Mouse (Mus musculus) lung, embryonic 14.5 days (tissue): ENCODE results near the gene Lpar3. TPM values are rescaled to one million over a fixed set of nuclear protein-coding genes. Genes with fewer than 3 reads are reported as not detected.

Experiments
- ATAC-seq: fragments of 200-750 bp; cut with Nextera tagmentation; 2 replicates; pipeline ENCODE4 v1.8.0; 2017; ENCODE audit warnings: mild to moderate bottlenecking, moderate TSS enrichment, moderate library complexity; ENCODE audit not compliant: insufficient read depth
- DNase-seq: peaks from one replicate; pipeline ENCODE4 v3.0.0-alpha.2; 2015
- H3K27ac ChIP-seq: fragments of 300-500 bp; sonication (generic); 2 replicates; pipeline ENCODE4 v1.5.1; 2014; ENCODE audit warnings: low read depth, mild to moderate bottlenecking, moderate library complexity
- H3K27me3 ChIP-seq: fragments of 300-500 bp; sonication (generic); 2 replicates; pipeline ENCODE4 v1.6.1; 2014; ENCODE audit warnings: low read length, control low read depth; ENCODE audit not compliant: insufficient read depth
- H3K36me3 ChIP-seq: fragments of 300-500 bp; sonication (generic); 2 replicates; pipeline ENCODE4 v1.6.1; 2014; ENCODE audit warnings: control low read depth; ENCODE audit not compliant: insufficient read depth
- H3K4me1 ChIP-seq: fragments of 300-500 bp; sonication (generic); 2 replicates; pipeline ENCODE4 v1.6.1; 2014; ENCODE audit warnings: antibody characterized with exemption, control low read depth; ENCODE audit not compliant: insufficient read depth
- H3K4me2 ChIP-seq: fragments of 300-500 bp; sonication (generic); 2 replicates; pipeline ENCODE4 v1.6.1; 2014; ENCODE audit warnings: mild to moderate bottlenecking
- H3K4me3 ChIP-seq: fragments of 300-500 bp; sonication (generic); 2 replicates; pipeline ENCODE4 v1.5.1; 2014; ENCODE audit warnings: low read depth, low read length
- H3K9ac ChIP-seq: fragments of 300-500 bp; sonication (generic); 2 replicates; pipeline ENCODE4 v1.6.1; 2014
- H3K9me3 ChIP-seq: fragments of 300-500 bp; sonication (generic); 2 replicates; pipeline ENCODE4 v1.6.1; 2016; ENCODE audit warnings: low read depth, low read length, control low read depth
- CTCF ChIP-seq: IDR thresholded peaks from 2 replicates; pipeline ENCODE4 v1.5.1; 2016; ENCODE audit warnings: antibody characterized with exemption, low read depth
- WGBS: fragments of 180-500 bp; shearing (Covaris S2); extraction: QIAGEN DNeasy Blood & Tissue Kit; methylation state at CpG from one replicate; pipeline ENCODE4 v1.1.7; 2014; 5-methylcytosine and 5-hydroxymethylcytosine counted together
- polyA plus RNA-seq: library from polyadenylated mRNA; unstranded; fragments of >200 nt; fragmentation: Nextera tagmentation; extraction: Ambion mirVana; gene quantifications from 2 replicates; pipeline ENCODE4 v1.2.1, GENCODE M21; 2014

Gene Lpar3
- polyA plus RNA-seq, 1 experiment from 2014 or later: 1.9 TPM

- peak; percentile 11; the same call in 1 of the 2 replicates for ATAC-seq
- H3K9ac ChIP-seq: no peak overlapping the region
- no peaks in the 10 kb centered on the region for H3K36me3 ChIP-seq
- H3K4me1 ChIP-seq: no peaks in the 10 kb centered on the region
- no peaks in the 10 kb centered on the region for H3K27me3 ChIP-seq
- H3K27ac ChIP-seq: no peak overlapping the region
- no peak for DNase-seq
- H3K4me3 ChIP-seq: no peak overlapping the region
- WGBS: 42% methylated on average over 13 of the region's 13 CpGs
- no peak for TF ChIP-seq CTCF
- no peak overlapping the region for H3K4me2 ChIP-seq
- H3K9me3 ChIP-seq: no peaks in the 10 kb centered on the region
These were observed 98.2 kb downstream of the Lpar3 start for GRCm38 (mm10) chr3:146318987-146319386.

GRCm38 (mm10) chr3:146319503-146319902 is 98.7 kb downstream of the Lpar3 start:
- WGBS: 71% methylated on average over 14 of the region's 14 CpGs
- ATAC-seq (no peak), DNase-seq (no peak)
- Histone ChIP-seq H3K4me1 (no peaks in the 10 kb centered on the region), H3K36me3 (no peaks in the 10 kb centered on the region), H3K9me3 (no peaks in the 10 kb centered on the region), H3K4me2 (no peak overlapping the region), H3K4me3 (no peak overlapping the region), H3K27ac (no peak overlapping the region), H3K9ac (no peak overlapping the region), H3K27me3 (no peaks in the 10 kb centered on the region)
- TF ChIP-seq CTCF: no peak

GRCm38 (mm10) chr3:146324949-146325348 is 104.2 kb downstream of the Lpar3 start:
- H3K36me3 ChIP-seq: no peaks in the 10 kb centered on the region
- 70% methylated on average over 8 of the region's 8 CpGs for WGBS

GRCm38 (mm10) chr3:146326743-146327536 is 106.2 kb downstream of the Lpar3 start:
- no peak for DNase-seq
- H3K9me3 ChIP-seq: no peaks in the 10 kb centered on the region
- WGBS: 39% methylated on average over 15 of the region's 17 CpGs
- no peaks in the 10 kb centered on the region for H3K36me3 ChIP-seq
- H3K27ac ChIP-seq: no peak overlapping the region
- H3K4me3 ChIP-seq: no peak overlapping the region
- no peak overlapping the region for H3K9ac ChIP-seq
- ATAC-seq: no peak; the same call in 1 of the 2 replicates
- peak overlapping the region; percentile 61 for H3K4me2 ChIP-seq
- no peak for TF ChIP-seq CTCF
- no peaks in the 10 kb centered on the region for H3K4me1 ChIP-seq
- no peaks in the 10 kb centered on the region for H3K27me3 ChIP-seq

More at GRCm38 (mm10) chr3:146324949-146325348, 104.2 kb downstream of the Lpar3 start:
- no peaks in the 10 kb centered on the region for H3K9me3 ChIP-seq
- H3K9ac ChIP-seq: no peak overlapping the region
- H3K4me3 ChIP-seq: no peak overlapping the region
- no peaks in the 10 kb centered on the region for H3K27me3 ChIP-seq
- TF ChIP-seq CTCF: no peak
- DNase-seq (no peak), ATAC-seq (no peak)
- no peaks in the 10 kb centered on the region for H3K4me1 ChIP-seq
- no peak overlapping the region for H3K4me2 ChIP-seq
- no peak overlapping the region for H3K27ac ChIP-seq

GRCm38 (mm10) chr3:146327537-146328255 is 106.9 kb downstream of the Lpar3 start:
- Histone ChIP-seq H3K4me2 (peak overlapping the region; percentile 61), H3K27me3 (no peaks in the 10 kb centered on the region), H3K36me3 (no peaks in the 10 kb centered on the region), H3K4me1 (no peaks in the 10 kb centered on the region), H3K4me3 (peak overlapping the region; percentile 19), H3K9me3 (no peaks in the 10 kb centered on the region), H3K27ac (no peak overlapping the region), H3K9ac (0 out of 2 replicates have a peak overlapping the region, but pooled peaks have one; percentile 10)
- 0% methylated on average over 13 of the region's 13 CpGs for WGBS
- TF ChIP-seq CTCF: peak; percentile 87
- ATAC-seq (peak; percentile 91), DNase-seq (peak; percentile 96)

GRCm38 (mm10) chr3:146328749-146329148 is 108.0 kb downstream of the Lpar3 start:
- H3K27ac ChIP-seq: no peak overlapping the region
- DNase-seq (peak; percentile 65), ATAC-seq (0 out of 2 replicates have a peak, but pooled peaks have one; percentile 23)
- peak overlapping the region; percentile 13 for H3K4me3 ChIP-seq
- WGBS: 14% methylated on average over 13 of the region's 13 CpGs
- peak overlapping the region; percentile 61 for H3K4me2 ChIP-seq
- H3K4me1 ChIP-seq: no peaks in the 10 kb centered on the region
- H3K36me3 ChIP-seq: no peaks in the 10 kb centered on the region
- H3K27me3 ChIP-seq: no peaks in the 10 kb centered on the region
- no peaks in the 10 kb centered on the region for H3K9me3 ChIP-seq
- H3K9ac ChIP-seq: peak overlapping the region; percentile 17; the same call in 1 of the 2 replicates
- no peak for TF ChIP-seq CTCF

- H3K9ac ChIP-seq: no peak overlapping the region
- H3K9me3 ChIP-seq: no peaks in the 10 kb centered on the region
- no peaks in the 10 kb centered on the region for H3K27me3 ChIP-seq
- no peaks in the 10 kb centered on the region for H3K36me3 ChIP-seq
- no peak overlapping the region for H3K4me3 ChIP-seq
- DNase-seq (no peak), ATAC-seq (no peak)
- no peak for TF ChIP-seq CTCF
- no peak overlapping the region for H3K4me2 ChIP-seq
- H3K27ac ChIP-seq: no peak overlapping the region
- 80% methylated on average over 11 of the region's 11 CpGs for WGBS
- no peaks in the 10 kb centered on the region for H3K4me1 ChIP-seq
These were observed 111.1 kb downstream of the Lpar3 start for GRCm38 (mm10) chr3:146331819-146332218.
